Mouse (Mus musculus) left cerebral cortex, postnatal 10 days (tissue): Measurements from ENCODE around the gene Nup210l. TPM values are rescaled to one million over a fixed set of nuclear protein-coding genes. Genes with fewer than 3 reads are reported as not detected.

Experiments
- DNase-seq, 2 experiments: peaks; one replicate each; pipeline ENCODE4 v3.0.0; 2021 to 2022; ENCODE audit warnings: low spot score in 2 of 2, mixed read lengths in 1 of 2; ENCODE audit errors: extremely low spot score in 1 of 2
- intact Hi-C: fragments of 180-260 bp; cut with DNase I; formaldehyde crosslinking; loops from one replicate; pipeline ENCODE4 v1.15.1; 2025
- total RNA-seq, 2 experiments: library from RNA; stranded (reverse); gene quantifications; 2 replicates each; pipeline ENCODE4 v1.2.3; 2021

Gene Nup210l
- total RNA-seq, 2 experiments from 2014 or later, result 0.56 to 0.59 TPM

DNA sequence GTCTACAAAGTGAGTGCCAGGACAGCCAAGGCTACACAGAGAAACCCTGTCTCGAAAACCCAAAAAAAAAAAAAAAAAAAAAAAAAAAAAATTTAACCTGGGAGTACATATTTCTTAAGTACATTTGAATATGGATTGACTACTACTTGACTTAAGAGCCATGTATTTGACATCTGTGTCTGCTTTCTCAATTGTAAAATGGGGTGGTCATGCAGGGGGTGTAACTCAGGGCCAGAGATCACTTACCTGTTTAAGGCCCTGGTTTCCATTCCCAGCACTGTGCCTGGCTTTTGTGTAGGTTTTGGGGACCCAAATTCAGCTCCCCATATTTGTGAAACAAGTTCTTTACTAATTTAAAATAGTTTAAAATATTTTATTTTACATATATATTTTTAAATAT is 33.7 kb downstream of the Nup210l start:
- intact Hi-C loops, result no loop called here
- no peak for DNase-seq

- intact Hi-C loops, result no loop called here
- no peak for DNase-seq
Observed at GRCm38 (mm10) chr3:90139962-90140361, 36.0 kb downstream of the Nup210l start.

DNA sequence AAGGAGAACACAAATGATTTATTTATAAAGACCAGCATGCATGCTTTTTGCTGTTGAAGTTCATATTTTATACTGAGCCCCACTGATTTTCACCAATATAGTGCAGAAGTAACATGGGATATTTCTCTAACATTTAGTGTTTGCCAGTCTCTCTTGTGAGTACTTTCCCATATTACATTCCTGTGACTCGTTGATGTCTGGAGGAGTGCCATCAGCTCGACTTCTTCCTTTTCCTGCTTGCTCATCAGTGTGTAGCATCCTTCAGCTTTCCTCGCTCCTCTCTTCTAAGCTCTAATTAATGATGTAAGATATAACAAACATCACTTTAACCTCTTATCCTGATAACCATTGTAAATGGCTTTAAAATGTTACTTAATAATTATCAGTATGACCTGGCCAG is 41.5 kb downstream of the Nup210l start:
- no peak for DNase-seq
- intact Hi-C loops, result no loop called here

- intact Hi-C loops, result no loop called here
- no peak for DNase-seq
Observed at GRCm38 (mm10) chr3:90146651-90147050, 42.7 kb downstream of the Nup210l start.

- no peak for DNase-seq
- intact Hi-C loops, result no loop called here
Observed at GRCm38 (mm10) chr3:90151086-90151740, 47.3 kb downstream of the Nup210l start.

DNA sequence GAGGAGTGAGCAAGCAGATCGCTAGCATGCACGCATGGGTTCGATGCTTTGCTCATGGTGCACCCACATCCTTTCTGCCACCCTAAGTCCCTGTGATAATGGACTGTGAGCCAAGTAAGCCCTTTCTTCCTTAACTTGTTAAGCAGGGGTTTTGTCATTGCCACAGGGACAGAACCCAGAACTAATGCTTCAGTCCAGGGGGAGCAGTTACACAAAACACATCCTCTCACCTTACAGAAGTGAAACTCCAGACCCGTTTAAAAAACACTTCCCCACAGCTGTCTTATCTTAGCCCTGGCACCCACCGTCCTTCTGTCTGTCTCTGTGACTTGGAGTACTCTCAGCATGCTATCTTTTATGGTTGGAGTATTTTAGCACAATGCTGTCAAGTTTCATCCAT is 52.1 kb downstream of the Nup210l start:
- intact Hi-C loops, result no loop called here

GRCm38 (mm10) chr3:90159757-90160156 is 55.8 kb downstream of the Nup210l start:
- peak in 1 of 2 experiments; percentile 27 for DNase-seq
- intact Hi-C loops, result no loop called here

More for the DNA sequence above, 52.1 kb downstream of the Nup210l start:
- DNase-seq, result no peak

DNA sequence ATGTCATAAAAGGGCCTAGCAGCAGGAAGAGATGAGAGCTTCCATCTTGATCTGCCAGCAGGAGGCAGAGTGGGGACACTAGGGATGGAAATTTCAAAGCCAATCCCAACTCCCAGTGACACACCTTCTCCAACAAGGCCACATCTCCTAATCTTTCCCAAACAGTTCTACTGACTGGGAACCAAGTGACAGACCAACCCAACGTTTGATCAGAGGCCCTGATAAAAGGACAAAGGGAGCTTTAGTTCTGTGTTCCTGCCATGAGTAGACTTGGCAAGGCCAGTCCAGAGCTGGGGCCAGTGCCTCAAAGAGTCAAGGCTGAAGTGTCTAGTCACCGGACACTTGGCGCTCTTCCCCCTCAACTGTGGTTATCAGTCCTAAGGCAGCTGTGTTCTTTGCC is 57.6 kb downstream of the Nup210l start:
- intact Hi-C loops, result no loop called here
- DNase-seq, result no peak

GRCm38 (mm10) chr3:90179566-90179965 is 75.6 kb downstream of the Nup210l start:
- no peak for DNase-seq
- intact Hi-C loops, result no loop called here

DNA sequence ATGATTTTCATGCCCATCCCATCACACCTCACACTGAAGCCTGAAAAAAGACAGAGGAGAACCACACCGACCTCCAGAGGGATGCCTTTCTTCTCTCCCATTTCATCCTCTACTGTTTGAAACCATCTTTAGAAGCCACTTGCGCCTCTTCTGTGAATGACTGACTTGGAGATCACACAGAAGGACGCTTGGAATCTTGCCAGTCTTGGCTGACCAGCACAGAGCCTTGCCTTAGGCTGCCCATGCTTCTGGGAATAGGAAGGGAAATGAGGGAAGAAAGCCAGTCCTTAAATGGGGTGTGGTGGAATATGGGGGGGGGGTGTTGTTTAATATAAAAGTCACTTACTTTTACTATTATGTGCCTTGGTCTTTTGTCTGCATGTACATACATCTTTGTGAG is 79.6 kb downstream of the Nup210l start:
- DNase-seq, result peak in 1 of 2 experiments; percentile 29
- intact Hi-C loops, result no loop called here

- DNase-seq, result no peak
- intact Hi-C loops, result no loop called here
Observed at GRCm38 (mm10) chr3:90190859-90191510, 87.1 kb downstream of the Nup210l start.

DNA sequence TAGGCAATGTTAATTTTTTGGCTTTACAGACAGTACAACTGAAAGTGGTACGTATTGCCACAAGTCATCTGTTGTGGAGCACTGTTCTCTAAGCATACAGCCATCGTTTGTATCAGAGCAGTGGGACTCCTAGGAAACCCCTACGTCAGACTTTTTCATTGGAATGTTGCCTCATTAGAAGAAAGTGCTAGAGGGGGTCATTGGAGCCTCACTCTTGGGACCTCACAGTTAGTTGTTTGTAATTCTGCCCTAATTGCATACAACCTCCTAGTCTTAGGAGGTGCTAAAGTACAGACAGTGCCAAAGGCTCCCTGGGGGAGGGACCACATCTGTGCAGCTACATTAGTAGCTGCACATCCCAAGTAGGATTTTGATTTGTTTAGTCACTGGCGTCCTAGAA is 90.8 kb downstream of the Nup210l start:
- intact Hi-C loops, result no loop called here
- no peak for DNase-seq

- intact Hi-C loops, result no loop called here
- DNase-seq, result no peak
Observed at GRCm38 (mm10) chr3:90195644-90196043, 91.7 kb downstream of the Nup210l start.

DNA sequence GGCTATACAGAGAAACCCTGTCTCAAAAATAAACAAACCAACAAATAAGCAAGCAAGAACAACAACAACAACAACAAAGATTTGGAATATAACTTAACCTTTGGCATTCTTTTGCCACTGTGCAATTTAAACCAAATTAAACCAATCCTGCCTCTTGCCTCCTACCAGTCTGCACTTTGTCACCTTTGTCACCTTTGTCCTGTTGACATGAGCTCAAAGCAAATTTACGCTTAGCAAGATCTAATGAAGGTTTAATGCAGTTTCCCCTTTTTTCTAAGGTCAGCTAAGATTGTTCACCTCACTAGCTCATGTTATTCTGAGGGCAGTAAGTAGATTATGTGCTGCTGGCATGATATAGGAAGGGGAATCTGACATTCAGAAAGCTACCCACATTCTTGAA is 93.6 kb downstream of the Nup210l start:
- DNase-seq, result no peak
- intact Hi-C loops, result no loop called here

DNA sequence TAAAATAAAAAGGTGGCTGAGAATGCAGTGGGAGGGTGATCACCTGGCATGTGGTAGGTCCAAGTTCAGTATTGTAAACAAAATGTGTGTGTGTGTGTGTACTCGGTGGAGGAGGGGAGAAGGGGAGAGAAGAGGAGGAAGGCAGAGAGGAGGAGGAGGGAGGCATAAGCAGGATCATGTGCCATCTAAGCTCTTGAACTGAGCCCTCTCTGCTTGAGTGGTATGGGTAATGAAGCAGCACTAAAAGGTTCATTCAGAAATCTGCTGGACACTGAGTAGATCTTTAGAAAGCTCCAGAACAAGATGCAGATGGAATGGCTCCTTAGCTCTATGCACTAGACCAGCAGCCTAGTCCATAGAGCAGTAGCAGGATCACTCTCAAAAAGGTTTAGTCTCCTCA is 99.0 kb downstream of the Nup210l start:
- intact Hi-C loops, result no loop called here
- DNase-seq, result no peak

DNA sequence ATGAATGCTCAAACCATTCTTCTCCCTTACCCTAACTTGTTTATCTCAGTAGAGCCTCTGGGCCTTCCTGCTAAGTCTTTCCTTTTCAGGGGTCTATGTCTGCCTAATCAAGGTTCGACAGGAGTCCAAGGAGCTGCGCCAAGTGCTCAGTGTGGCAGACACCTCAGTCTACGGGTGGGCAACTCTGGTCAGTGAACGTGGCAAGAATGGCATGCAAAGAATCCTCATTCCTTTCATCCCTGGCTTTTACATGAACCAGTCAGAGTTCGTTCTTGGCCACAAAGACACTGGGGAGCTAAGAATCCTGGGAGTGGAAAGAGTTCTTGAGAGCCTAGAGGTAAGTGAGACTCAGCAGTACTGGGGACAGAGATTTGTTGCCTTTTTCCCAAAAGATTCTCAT is 99.7 kb downstream of the Nup210l start:
- no peak for DNase-seq
- intact Hi-C loops, result no loop called here

GRCm38 (mm10) chr3:90204582-90204981 is 100.7 kb downstream of the Nup210l start:
- intact Hi-C loops, result no loop called here

GRCm38 (mm10) chr3:90208662-90209061 is 104.7 kb downstream of the Nup210l start:
- no peak for DNase-seq
- intact Hi-C loops, result no loop called here

More at GRCm38 (mm10) chr3:90204582-90204981, 100.7 kb downstream of the Nup210l start:
- no peak for DNase-seq

GRCm38 (mm10) chr3:90209908-90210566 is 106.1 kb downstream of the Nup210l start:
- intact Hi-C loops, result no loop called here
- DNase-seq, result no peak
